Mouse (Mus musculus) hindbrain, embryonic 14.5 days (tissue): ENCODE measurements around the gene Stard7. TPM values are rescaled to one million over a fixed set of nuclear protein-coding genes. Genes with fewer than 3 reads are reported as not detected.
A peak's percentile ranks its signal among the peaks of the same experiment; 100 is the strongest.

Experiments used
- ATAC-seq: fragments of 200-750 bp; cut with Nextera tagmentation; 2 replicates; pipeline ENCODE4 v1.8.0; 2017; ENCODE audit warnings: moderate number of reproducible peaks, mild to moderate bottlenecking, moderate TSS enrichment, moderate library complexity; ENCODE audit not compliant: low FRiP score
- DNase-seq: peaks from one replicate; pipeline ENCODE4 v3.0.0-alpha.2; 2015; ENCODE audit warnings: low spot score
- H3K27ac ChIP-seq: fragments of 300-500 bp; sonication (generic); 2 replicates; pipeline ENCODE4 v1.5.1; 2014; ENCODE audit warnings: mild to moderate bottlenecking, moderate library complexity
- H3K27me3 ChIP-seq: fragments of 300-500 bp; sonication (generic); 2 replicates; pipeline ENCODE4 v1.6.1; 2014; ENCODE audit warnings: mild to moderate bottlenecking, low read length, mixed read lengths; ENCODE audit not compliant: control insufficient read depth, insufficient read depth
- H3K36me3 ChIP-seq: fragments of 300-500 bp; sonication (generic); replicated peaks from 2 replicates; pipeline ENCODE4 v1.6.1; 2014; ENCODE audit not compliant: control insufficient read depth, insufficient read depth
- H3K4me1 ChIP-seq: fragments of 300-500 bp; sonication (generic); replicated peaks from 2 replicates; pipeline ENCODE4 v1.6.1; 2014; ENCODE audit warnings: antibody characterized with exemption, low read length, mixed read lengths; ENCODE audit not compliant: control insufficient read depth, insufficient read depth
- H3K4me2 ChIP-seq: fragments of 300-500 bp; sonication (generic); replicated peaks from 2 replicates; pipeline ENCODE4 v1.6.1; 2014; ENCODE audit warnings: mild to moderate bottlenecking, moderate library complexity
- H3K4me3 ChIP-seq: fragments of 300-500 bp; sonication (generic); replicated peaks from 2 replicates; pipeline ENCODE4 v1.5.1; 2014; ENCODE audit warnings: mild to moderate bottlenecking, low read length
- H3K9ac ChIP-seq: fragments of 300-500 bp; sonication (generic); 2 replicates; pipeline ENCODE4 v1.6.1; 2014
- H3K9me3 ChIP-seq: fragments of 300-500 bp; sonication (generic); 2 replicates; pipeline ENCODE4 v1.6.1; 2016; ENCODE audit warnings: low read length; ENCODE audit not compliant: control insufficient read depth
- WGBS: fragments of 180-500 bp; shearing (Covaris S2); extraction: QIAGEN DNeasy Blood & Tissue Kit; methylation state at CpG from one replicate; pipeline ENCODE4 v1.1.7; 2014; 5-methylcytosine and 5-hydroxymethylcytosine counted together
- polyA plus RNA-seq: library from polyadenylated mRNA; unstranded; fragments of >200 nt; fragmentation: Nextera tagmentation; extraction: Ambion mirVana; gene quantifications from 2 replicates; pipeline ENCODE4 v1.2.1, GENCODE M21; 2014

Gene Stard7
- polyA plus RNA-seq, 1 experiment from 2014 or later, result 110 TPM

DNA sequence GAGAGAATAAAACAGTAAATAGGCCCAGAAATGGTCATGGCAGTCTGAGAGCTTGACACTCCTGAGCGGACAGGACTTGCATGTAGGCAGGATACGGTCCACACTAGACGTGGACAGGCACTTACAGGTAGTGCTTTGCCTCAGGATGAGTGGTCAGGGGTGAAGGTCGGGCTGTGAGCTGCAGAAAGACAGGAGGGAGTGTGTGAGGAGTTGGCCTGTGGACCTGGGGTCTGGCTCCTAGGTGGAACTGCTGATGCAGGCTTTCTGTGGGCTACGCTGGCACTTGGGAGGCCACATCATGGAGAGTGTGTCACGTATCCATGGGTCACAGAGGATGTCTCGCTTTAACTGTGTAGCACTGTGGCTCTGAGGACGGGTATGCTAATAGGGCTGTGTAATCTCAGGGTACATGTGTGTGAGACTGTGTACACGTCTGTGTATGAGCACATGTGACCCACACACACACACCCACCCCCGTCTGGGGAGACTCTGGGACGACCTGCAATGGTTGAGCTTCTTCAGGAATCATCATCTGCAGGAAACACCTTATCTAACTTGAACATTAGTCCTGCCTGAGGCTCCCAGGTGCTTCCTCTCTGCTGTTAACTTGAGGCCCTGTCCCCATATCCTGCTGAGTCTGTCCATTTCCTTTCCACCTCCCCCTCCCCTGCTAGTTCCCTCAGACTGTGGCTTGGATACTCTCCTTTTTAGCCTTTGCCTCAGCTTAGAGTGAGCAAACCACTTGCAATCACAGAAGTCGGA lies 58.3 kb downstream of the Stard7 start:
- Histone ChIP-seq H3K4me1 (no peaks in the 10 kb centered on the region), H3K9ac (no peak overlapping the region), H3K27me3 (no peaks in the 10 kb centered on the region), H3K4me3 (no peak overlapping the region), H3K36me3 (no peaks in the 10 kb centered on the region), H3K27ac (no peak overlapping the region), H3K9me3 (no peaks in the 10 kb centered on the region), H3K4me2 (no peak overlapping the region)
- DNase-seq (no peak), ATAC-seq (no peak)
- 76% methylated on average over 12 of the region's 12 CpGs for WGBS

DNA sequence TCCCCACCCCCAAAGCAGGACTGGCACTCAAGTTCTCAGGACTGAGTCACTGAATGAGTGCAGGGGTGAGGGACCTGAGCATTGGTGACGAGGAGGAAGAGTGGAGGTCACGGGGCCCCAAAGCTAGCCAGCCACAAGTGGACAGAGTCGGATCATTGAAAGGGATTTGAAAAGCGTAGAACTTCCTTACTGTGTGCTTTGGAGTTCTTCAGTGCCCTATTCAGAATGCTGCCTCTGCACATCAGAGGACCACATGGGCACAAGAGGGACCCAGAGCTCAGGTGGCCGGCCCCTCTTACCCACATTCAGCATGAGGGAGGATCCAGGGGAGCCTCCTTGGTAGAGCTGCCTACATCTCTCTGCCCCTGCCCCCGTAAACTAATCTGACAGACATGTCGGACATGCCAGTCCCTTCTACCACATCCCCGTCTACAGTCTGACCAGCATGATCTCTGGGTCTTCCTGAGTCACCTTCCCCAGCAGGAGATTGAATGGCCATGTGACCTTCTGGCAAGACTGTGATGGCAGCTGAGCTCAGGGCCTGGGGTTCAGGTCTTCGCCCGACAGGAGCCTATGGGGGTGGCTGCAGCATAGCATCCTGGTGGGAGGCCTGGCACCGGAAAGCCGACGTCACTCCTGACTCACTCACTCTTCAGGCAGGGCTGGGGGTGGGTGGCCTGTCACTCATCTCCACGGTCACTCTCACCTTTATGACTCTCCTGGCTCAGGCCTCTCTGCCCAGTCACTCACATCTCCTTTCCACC lies 63.0 kb downstream of the Stard7 start:
- Histone ChIP-seq H3K4me3 (no peak overlapping the region), H3K36me3 (no peaks in the 10 kb centered on the region), H3K27ac (no peak overlapping the region), H3K9me3 (no peaks in the 10 kb centered on the region), H3K27me3 (peaks cover 27% of the 10 kb centered on the region), H3K4me2 (no peak overlapping the region), H3K9ac (no peak overlapping the region), H3K4me1 (0 out of 2 replicates have a peak, but pooled peaks cover 13% of the 10 kb centered on the region)
- 76% methylated on average over 14 of the region's 14 CpGs for WGBS
- DNase-seq (no peak), ATAC-seq (no peak)

DNA sequence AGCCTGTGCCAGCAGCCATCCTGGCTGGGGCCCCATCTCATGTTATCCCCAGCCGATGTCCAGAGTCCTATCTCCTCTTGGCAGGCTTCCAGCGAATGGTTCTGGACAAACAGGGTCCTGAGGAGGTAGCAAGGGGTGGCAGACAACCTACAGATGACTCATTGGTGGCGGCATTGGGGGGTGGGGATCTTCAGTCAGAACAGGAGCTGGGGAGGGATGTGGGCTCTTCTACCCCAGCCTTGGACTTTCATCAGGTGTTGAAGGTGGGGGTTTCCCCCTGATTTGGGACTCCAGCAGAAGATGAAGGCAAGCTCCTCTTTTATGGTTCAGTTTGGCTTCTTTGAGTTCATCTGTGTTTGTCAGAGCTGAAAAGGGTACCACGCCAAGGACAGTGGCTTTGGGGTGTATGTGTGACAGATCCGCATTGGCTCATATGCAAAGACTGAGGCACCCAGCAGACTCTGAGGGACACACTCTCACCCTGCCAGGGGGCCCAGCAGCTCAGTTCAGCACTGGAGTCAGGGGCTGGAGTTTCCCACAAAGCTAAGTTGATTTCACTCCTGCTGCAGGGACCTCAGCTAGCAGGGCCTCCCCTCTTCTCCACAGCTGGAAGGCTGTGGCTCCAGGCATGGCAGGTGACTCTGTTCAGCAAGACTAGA lies 64.1 kb downstream of the Stard7 start:
- DNase-seq (no peak), ATAC-seq (no peak)
- H3K36me3 ChIP-seq, result no peaks in the 10 kb centered on the region
- H3K9me3 ChIP-seq, result no peaks in the 10 kb centered on the region
- WGBS, result 74% methylated on average over 5 of the region's 5 CpGs
- H3K9ac ChIP-seq, result no peak overlapping the region
- H3K4me3 ChIP-seq, result no peak overlapping the region
- no peak overlapping the region for H3K4me2 ChIP-seq
- no peak overlapping the region for H3K27ac ChIP-seq
- 0 out of 2 replicates have a peak, but pooled peaks cover 13% of the 10 kb centered on the region for H3K4me1 ChIP-seq
- H3K27me3 ChIP-seq, result peaks cover 28% of the 10 kb centered on the region

DNA sequence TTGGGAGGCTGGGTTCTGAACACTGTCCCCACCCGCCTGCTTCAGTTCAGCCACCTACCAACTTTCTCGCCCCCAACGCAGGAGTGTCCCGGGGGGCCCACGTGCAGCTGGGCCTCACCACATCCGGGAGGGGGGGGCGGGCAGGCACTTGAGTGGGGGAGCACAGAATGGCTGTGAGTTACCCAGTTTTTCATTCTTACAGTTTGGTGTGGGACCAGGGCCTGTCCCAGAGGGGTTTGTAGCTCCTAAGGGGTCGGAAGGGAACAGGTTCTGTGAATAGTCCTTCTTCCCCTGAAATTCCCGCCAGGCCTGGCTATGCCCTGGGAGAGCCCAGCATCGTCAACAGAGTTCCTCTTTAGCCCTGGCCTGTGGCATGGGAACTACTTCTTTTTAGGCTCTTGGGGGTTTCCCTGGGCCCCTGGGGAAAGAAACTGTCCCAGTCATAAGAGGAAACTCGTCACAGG lies 65.1 kb downstream of the Stard7 start:
- DNase-seq (no peak), ATAC-seq (no peak)
- no peak overlapping the region for H3K4me3 ChIP-seq
- 0 out of 2 replicates have a peak, but pooled peaks cover 13% of the 10 kb centered on the region for H3K4me1 ChIP-seq
- H3K9ac ChIP-seq, result no peak overlapping the region
- no peaks in the 10 kb centered on the region for H3K9me3 ChIP-seq
- 0 out of 2 replicates have a peak overlapping the region, but pooled peaks have one; percentile 95 for H3K4me2 ChIP-seq
- H3K36me3 ChIP-seq, result no peaks in the 10 kb centered on the region
- 52% methylated on average over 11 of the region's 11 CpGs for WGBS
- peaks cover 31% of the 10 kb centered on the region for H3K27me3 ChIP-seq
- no peak overlapping the region for H3K27ac ChIP-seq

DNA sequence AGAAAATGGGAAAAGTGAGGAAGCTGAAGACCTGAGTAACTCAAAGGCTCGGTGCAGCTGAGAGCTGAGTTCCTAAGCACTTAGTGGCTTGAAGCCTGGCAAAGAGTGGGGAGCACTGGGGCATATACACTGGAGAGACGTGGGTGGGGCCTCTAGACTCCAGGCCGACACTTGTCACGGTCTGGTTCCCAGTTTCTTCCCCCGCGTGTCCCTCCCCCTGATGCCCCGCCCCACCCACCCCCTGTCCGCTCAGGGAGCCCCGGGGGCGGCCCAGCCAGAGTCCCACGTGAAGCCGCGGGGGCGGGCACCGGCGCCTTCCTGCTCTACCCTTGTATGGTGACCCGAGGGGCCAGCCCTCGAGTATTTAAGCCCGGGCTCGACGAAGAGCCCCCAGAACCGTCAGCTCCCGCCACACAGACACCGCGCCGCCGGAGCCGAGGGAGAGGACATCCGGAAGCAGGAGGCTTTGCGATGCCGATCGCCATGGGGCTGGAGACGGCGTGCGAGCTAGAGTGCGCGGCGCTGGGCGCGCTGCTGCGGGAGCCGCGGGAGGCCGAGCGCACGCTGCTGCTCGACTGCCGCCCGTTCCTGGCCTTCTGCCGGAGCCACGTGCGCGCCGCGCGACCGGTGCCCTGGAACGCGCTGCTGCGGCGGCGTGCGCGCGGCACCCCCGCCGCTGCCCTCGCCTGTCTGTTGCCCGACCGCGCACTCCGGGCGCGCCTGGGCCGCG lies 65.9 kb downstream of the Stard7 start, which contains the start of gene Dusp2:
Gene Dusp2, plus strand, starts transcription at position 393 of the 730 bp plus-strand sequence.
- Histone ChIP-seq H3K9me3 (no peaks in the 10 kb centered on the region), H3K4me2 (peak within 1 kb of the TSS; percentile 95), H3K27me3 (peaks cover 31% of the 10 kb centered on the region), H3K4me1 (0 out of 2 replicates have a peak, but pooled peaks cover 13% of the 10 kb centered on the region), H3K27ac (no peak within 1 kb of the TSS), H3K9ac (peak within 1 kb of the TSS; percentile 69), H3K36me3 (no peaks in the 10 kb centered on the region), H3K4me3 (peak within 1 kb of the TSS; percentile 53)
- ATAC-seq (peak; percentile 74), DNase-seq (peak; percentile 60)
- under 1% methylated on average over 65 of the region's 76 CpGs for WGBS

DNA sequence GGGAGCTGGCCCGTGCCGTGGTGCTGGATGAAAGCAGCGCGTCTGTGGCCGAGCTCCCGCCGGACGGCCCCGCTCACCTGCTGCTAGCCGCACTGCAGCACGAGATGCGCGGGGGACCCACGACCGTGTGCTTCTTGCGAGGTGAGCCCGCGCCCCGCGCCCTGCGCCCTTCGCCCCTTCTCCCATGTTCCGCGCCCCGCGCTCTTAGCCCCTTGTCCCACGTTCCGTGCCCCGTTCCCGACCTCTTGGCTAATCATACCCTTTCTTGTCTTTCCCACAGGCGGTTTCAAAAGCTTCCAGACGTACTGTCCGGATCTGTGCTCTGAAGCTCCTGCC lies 66.4 kb downstream of the Stard7 start:
- H3K27ac ChIP-seq, result no peak overlapping the region
- no peak for DNase-seq
- no peaks in the 10 kb centered on the region for H3K36me3 ChIP-seq
- H3K9ac ChIP-seq, result peak overlapping the region; percentile 69
- H3K4me2 ChIP-seq, result peak overlapping the region; percentile 95
- H3K9me3 ChIP-seq, result no peaks in the 10 kb centered on the region
- no peak; the same call in 1 of the 2 replicates for ATAC-seq
- WGBS, result 8% methylated on average over 33 of the region's 33 CpGs
- peaks cover 31% of the 10 kb centered on the region for H3K27me3 ChIP-seq
- H3K4me1 ChIP-seq, result 0 out of 2 replicates have a peak, but pooled peaks cover 13% of the 10 kb centered on the region
- H3K4me3 ChIP-seq, result peak overlapping the region; percentile 53

DNA sequence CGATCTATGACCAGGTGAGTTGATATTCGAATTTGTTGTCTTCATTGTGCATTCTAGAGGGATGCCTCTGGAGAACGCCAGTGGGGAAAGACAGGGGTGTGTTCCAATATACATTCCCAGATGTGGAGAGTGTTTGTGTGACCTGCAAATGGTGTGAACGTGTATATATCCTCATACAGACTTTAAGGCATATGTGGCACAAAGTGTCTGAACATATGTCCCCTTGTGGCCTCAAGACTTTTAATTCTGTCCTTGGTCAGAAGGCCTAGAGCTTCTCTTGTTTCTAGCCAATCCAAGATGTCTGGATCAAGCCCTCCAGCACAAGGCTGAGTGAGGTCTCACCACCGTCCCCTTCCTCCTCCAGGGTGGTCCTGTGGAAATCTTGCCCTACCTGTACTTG lies 66.9 kb downstream of the Stard7 start:
- H3K4me2 ChIP-seq, result peak overlapping the region; percentile 95
- no peaks in the 10 kb centered on the region for H3K36me3 ChIP-seq
- DNase-seq (no peak), ATAC-seq (no peak)
- H3K9me3 ChIP-seq, result no peaks in the 10 kb centered on the region
- no peak overlapping the region for H3K27ac ChIP-seq
- 44% methylated on average over 5 of the region's 5 CpGs for WGBS
- 0 out of 2 replicates have a peak, but pooled peaks cover 13% of the 10 kb centered on the region for H3K4me1 ChIP-seq
- H3K27me3 ChIP-seq, result peaks cover 31% of the 10 kb centered on the region
- H3K4me3 ChIP-seq, result peak overlapping the region; percentile 53
- H3K9ac ChIP-seq, result peak overlapping the region; percentile 69

DNA sequence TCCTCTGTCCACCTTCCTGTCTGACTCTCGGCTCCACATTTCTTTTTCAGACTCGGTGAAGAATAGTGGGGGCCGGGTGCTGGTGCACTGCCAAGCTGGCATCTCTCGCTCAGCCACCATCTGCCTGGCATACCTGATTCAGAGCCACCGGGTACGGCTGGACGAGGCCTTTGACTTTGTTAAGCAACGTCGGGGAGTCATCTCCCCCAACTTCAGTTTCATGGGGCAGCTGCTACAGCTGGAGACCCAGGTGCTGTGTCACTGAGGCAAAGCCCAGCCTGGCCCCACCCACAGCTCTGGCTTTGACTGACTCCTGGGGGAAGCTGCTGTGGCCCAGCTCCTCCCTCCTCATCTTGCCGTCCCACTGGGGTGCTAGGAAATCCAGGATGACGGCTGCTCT lies 67.5 kb downstream of the Stard7 start:
- no peak overlapping the region for H3K9ac ChIP-seq
- H3K36me3 ChIP-seq, result no peaks in the 10 kb centered on the region
- no peaks in the 10 kb centered on the region for H3K9me3 ChIP-seq
- peaks cover 31% of the 10 kb centered on the region for H3K27me3 ChIP-seq
- 65% methylated on average over 11 of the region's 11 CpGs for WGBS
- H3K4me2 ChIP-seq, result peak overlapping the region; percentile 95
- peak overlapping the region; percentile 53; the same call in 1 of the 2 replicates for H3K4me3 ChIP-seq
- DNase-seq (no peak), ATAC-seq (no peak)
- no peak overlapping the region for H3K27ac ChIP-seq
- 0 out of 2 replicates have a peak, but pooled peaks cover 13% of the 10 kb centered on the region for H3K4me1 ChIP-seq
